Mouse (Mus musculus): ENCODE results near the gene Igsf21.

Gene Igsf21

DNA sequence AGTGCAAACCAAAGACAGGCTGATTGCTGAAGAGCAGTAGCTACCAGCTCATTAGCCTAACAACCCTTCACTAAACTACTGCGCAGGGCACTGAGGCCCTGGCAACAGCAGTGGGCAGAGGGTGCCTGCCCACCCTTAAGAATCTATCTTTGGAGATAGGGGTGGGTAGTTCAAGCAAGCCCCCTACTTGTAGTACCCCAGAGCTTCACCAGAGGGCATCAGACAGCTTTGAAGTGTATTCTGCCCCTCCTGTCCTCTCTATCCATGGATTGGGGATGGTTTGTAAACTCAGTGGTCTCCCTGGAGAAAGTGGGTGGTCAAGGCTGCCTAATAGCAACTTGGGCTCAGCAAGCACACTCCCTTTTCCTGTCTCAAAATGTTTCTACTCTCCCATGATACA lies 146.4 kb downstream of the Igsf21 start:
- in situ Hi-C loops (cut with MboI): no loop called here

DNA sequence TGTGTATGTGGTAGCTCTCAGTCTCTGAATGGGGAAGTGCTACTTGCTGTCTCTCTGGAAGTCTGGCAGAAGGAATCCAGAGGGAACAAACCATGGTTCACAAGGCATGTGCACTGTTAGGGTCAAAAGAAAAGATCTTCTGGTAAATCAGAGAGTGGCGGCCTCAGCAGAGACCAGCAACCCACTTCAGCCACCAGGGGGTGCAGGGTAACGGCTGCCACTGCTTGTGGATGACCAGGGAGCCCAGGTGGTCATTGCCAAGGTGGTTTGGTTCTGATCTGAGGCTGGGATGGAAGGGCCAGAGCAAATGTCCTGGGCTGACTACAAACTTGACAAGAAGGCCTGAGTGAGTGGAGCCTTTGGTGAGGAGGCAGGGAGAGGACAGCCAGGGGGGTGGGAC lies 150.3 kb downstream of the Igsf21 start:
- in situ Hi-C loops (cut with MboI): no loop called here

DNA sequence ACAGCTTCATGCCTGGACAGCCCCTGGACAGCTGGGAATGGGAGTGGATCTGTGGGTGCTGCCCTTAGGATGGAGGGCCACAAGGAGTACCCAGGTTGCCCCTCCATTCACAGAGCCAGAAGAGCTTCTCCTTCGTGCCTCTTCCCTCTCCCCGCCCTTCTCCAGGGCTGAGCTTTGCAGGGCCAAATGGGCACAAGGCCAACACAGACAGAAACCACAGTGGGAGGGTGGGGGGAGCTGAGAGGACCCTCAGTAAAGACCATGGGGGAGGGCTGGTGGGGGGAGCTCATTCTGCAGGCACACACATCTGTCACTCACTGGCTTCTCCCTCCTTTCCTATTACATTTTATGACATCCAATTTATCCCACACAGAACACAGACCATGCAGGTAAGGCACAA lies 151.7 kb downstream of the Igsf21 start:
- in situ Hi-C loops (cut with MboI): no loop called here

DNA sequence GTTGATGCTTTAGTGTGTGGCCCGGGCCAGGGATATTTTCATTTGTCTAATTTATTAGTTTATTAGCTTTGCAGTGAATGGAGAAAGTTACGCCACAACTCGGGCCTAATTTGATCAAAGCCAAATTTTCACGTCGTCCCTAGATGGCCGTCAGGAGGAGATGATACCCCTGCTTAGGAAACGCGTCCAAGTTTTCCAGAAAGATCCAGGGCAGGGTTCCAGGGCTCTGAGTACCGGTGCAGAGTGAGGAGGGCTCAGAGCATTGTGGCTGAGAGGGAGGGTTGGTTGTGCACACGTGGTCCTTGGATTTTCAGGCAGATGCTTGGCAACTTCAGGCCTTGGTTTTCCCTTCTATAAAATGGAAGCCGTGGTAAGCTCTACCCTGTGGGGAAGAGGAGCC lies 154.2 kb downstream of the Igsf21 start:
- in situ Hi-C loops (cut with MboI): no loop called here

DNA sequence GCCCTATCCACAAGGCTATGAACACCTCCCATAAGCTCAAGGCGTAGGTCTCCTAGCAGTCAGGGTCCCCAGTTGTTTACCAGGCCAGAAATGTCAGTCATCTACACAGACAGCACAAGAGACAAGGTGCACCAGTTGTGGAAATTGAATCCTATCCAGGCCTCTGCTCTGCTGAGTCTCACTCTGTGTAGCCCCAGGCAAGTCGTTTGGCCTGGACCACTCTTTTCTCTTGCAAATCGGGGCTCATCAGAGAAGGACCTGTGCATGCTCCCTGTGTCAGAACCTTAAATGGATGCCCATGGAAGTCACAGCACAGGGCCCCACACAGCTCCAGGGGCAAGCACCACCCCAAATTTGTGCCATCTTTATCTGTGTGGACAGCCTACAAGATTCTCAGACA lies 154.9 kb downstream of the Igsf21 start:
- in situ Hi-C loops (cut with MboI): no loop called here

DNA sequence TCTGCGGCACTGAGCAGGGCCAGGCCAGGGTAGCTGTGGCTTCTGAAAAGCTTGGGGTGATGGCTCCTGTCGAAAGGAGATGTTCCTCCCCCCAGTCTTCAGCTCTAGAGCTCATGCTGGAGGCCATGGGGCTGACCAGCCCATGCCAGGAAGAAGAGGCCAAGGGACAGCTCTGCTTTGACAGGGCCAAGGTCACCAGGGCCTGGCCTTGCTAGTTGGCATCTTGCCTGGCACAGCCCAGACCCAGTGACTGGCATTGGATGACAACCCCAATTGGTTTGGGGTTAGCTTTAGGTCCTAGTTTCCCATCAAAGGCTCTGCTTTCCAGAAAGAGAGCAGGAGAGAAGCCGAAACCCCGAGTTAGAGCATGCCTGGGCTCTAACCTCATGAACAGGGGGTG lies 156.9 kb downstream of the Igsf21 start:
- in situ Hi-C loops (cut with MboI): no loop called here

DNA sequence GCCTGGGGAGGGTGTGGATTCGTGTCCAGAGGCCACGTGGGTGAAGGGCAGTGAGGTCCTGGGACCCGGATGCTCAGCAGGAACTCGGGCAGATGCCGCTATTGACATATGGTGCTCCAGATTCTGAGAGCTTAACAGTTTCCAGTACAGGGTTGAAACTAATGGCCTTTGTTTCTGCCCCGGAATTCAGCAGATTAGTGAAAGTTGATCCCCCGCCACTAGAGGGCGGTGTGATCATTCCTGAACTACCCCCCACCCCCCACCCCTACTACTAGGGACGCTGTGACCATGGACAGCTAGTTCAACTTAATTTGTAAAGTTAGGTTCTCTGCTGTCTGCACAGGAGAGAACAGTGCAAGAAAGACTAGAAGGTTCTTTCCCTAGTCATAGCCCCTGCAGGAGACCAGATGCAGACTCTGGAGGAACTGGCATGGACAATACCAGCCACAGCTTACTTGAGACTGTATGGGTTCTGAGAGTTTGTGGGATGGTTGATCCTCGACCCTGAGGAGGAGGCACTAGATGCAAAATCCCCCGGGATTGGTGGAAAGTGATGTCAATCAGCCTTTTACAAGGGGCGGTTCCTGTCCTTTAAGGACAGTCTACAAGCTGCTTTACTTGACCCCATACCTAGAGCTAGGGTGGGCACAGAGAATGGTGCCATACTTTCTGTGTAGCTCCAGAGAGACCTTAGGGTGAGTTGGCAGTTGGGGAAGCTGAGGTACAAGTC lies 157.7 kb downstream of the Igsf21 start:
- in situ Hi-C loops (cut with MboI): no loop called here

DNA sequence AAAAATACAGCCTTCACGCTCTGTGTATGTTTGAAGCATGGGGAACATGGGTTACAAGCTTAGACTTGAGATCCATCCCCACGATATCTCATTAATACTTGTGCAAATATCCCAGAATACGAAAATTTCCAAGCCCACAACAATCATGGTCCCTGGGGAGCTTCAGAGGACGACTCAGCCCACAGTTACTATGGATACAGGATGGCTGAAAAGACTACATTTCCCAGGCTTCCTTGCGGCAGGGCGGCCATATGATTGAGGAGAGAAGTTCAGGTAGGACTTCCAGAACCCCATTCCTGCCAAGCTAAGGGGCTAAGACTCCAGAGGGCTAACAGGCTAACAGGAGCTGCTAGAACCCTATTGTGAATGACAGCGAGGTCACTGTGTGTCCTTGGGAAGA lies 160.4 kb downstream of the Igsf21 start:
- in situ Hi-C loops (cut with MboI): no loop called here

DNA sequence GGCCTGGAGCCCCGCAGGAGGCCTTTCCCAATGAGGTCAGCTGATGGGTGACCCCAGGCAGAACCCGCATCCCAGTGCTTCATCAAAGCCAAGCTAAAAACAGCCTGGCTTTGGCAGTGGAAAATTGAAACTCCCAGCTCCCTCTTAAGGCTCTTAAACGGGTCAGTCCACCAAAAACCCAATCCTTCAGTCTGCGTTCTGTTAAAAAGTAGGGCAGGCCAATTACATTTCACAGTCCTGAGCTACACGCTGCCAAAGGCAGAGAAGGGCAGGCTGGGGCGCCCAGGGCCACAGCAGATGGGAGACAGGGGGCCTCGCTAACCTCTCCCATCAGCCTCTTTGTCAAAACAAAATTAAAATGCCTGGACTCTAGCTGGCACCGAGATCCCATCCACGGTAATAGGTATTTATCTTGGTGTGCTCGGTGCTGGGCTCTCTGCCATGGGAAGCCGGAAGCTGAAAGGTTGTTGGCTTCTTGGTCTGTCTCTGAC lies 162.0 kb downstream of the Igsf21 start:
- in situ Hi-C loops (cut with MboI): no loop called here

DNA sequence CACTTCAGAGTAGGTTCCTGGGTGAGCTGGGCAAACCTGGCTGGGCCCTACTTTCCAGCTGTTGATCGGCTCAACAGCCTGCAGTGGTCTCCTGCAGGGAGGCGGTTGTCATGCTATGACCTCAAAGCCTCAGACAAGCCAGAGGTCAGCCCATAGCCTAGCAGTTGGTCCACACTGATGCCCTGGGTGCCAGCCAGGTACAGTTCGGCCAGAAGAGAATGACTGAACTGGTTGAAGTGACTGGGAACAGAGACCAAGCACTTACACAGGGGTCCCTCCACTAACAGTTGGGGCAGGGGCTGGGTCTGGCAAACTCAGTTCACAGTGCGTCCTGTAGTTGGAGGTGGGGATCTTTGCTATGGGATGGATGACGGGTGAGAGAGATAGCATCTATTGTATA lies 162.5 kb downstream of the Igsf21 start:
- in situ Hi-C loops (cut with MboI): no loop called here

DNA sequence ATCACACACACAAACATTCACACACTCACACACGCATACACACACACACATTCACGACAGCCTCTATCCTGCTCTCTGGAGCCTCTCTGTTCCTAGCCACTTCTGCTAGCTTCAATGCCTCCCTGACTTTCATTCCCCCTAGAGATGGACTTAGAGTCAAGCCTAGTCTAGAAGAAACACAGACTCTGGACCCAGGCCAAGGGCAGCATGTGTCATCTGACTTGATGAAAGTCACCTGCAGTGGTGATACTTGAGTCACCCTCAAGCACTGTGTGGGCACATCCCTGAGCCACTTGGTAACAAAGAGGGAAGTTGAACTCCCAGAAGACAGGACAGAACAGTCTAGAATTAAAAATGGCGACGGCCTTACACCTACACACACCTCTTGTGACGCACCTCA lies 168.2 kb downstream of the Igsf21 start:
- in situ Hi-C loops (cut with MboI): no loop called here

DNA sequence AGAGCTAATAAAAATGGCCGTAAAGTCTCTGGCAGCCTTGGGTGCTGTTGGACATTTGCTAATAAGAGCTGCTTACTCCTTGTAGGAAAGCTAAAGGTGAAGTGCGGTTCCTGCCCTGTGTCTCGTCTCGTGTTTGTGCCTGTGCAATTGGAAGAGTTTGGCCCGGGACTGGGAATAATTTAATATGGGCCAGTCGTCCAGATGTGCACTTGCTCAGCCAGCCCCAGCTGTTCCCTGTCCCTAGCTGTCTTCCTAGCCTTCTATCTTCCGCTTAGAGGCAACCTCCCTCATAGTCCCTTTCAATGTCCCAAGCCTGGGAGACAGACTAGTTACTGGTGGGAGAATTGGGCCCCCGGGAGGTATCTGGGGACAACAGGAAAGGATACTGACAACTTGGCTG lies 169.0 kb downstream of the Igsf21 start:
- in situ Hi-C loops (cut with MboI): no loop called here

DNA sequence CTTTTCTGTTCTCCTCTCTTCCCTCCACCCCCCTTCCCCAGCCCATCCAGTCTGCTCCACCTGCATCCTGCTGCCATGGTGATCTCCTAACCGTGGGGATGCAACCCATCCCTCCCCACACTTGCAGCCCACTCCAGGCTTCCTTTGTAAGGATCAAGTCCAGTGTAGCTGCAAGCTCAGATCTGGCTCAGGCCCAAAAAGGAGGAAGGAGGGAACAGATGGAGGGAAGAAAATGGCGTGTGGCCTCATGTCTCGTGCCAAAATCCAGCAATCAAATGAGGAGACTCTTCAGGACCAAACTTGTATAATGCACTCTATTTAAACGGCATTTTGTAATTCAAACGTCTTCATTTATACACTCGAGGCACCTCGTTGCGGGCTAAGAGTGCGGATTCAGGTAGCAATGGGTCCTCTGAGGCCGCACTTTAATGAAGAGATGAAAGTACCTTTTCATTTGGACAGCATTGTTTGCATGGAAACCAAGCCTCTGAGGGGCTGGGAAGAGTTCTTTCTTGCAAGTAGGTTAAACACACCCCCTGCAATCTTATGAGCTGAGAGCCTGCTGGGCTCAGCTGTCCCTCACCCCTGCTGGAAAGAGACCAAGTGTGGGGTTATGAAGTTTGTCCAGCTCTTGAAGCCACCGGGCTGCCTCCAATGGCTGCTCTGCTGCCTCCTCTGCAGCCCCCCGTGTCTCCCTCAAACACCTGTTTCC lies 169.6 kb downstream of the Igsf21 start:
- in situ Hi-C loops (cut with MboI): no loop called here

DNA sequence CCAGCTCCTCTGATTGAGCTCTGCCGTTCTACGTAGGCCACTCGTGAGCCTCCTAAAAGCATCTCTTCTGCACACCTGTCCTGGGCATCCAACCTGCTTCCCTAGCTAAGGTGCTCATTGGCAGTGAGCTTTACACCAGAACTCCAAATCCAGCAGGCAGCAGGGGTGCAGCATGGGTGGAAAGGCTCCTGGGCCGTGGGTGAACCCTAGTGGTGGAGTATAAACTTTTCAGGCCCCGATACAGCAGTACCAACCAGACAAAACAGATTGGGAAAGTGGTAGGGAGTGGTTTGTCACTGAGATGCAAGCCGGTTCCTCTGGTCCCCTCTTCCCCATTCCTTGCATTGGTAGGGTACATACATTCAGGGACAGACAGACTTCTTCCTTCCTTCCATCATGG lies 170.2 kb downstream of the Igsf21 start:
- in situ Hi-C loops (cut with MboI): no loop called here

DNA sequence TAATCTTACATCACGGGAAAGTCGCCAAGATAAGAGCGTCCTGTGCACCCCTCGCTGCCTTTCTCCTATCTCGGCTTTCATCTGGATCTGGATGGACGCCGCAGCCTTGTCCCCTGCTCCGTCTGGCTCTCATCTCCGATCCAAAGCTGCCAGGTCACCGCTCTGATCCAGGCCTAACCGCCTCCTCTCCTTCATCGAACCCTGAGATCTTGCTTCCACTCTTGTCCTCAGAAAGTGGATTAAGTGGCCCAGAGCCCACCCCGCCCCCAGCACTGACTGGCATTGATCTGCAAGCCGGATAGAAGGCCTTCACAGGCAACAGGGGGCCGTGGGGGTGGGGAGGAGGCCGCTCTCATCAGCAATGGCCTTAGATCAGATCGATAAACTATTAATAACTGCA lies 175.5 kb downstream of the Igsf21 start:
- in situ Hi-C loops (cut with MboI): no loop called here

DNA sequence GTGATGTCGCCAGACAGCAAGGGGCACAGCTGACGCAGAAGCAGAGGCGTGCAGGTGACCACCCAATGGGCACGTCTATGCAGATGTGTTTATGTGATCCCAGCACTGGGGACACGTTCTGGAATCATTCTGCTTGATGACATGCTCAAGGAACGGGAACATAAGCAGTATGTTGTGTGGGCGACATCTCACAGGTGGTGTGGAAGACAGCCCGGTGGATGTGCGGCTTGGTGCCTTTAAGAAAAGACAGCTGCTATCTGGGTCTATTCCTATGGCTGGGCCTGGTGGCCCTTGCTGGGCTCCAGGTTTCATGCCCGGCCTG lies 176.3 kb downstream of the Igsf21 start:
- in situ Hi-C loops (cut with MboI): no loop called here

DNA sequence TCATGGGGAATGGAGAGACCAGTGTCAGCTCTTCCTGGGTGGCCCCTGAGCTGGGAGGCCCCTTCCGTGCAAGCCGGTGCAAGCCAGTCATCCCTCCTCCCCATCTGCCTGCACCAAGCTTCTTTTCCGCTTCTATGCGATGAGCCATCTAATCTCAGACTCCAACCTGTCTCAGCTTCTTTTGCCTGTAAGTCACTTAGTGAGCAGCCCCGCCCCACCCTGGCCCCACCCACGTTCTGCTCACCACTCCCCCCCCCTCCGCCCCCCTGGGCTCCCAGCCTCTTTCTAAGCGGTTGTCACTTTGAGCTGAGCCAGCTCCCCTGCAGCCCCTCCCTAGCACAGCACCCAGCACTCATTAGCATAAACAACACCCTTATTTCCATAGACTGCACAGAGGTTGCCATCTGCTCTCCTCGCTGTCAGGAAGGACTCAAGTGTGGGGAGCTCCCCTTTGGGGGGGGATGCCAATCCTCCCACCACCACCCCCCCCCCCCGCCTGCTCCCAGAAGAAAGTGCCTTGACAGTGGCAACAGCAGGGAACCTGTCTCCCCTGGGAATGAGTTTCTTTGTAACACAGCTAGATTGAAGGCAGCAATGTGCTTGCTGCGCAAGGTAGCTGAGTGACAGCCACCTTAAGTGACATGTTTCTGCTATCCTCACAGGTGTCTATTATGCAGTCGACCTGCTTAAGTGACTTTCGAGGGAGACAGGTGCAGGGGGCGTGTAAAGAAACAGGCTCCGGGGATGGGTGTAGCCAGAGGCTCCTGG lies 176.8 kb downstream of the Igsf21 start:
- in situ Hi-C loops (cut with MboI): no loop called here

DNA sequence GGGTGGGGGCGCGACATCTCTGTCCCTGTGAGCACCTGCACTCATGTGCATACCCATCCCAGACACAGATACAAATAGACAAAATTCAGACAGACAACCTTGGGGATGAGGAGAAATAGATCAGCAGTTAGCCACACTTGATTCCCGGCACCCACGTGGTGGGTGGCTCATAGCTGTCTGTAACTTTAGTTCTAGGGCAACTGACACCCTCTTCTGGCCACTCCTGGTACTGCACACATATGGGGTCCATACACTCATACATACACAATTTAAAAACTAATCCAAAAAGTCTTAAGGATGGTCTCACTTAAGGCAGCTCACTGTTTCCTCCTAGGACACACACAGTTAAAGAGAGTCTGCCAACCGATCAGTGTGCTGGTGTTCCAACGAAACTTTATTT lies 178.1 kb downstream of the Igsf21 start:
- in situ Hi-C loops (cut with MboI): no loop called here

DNA sequence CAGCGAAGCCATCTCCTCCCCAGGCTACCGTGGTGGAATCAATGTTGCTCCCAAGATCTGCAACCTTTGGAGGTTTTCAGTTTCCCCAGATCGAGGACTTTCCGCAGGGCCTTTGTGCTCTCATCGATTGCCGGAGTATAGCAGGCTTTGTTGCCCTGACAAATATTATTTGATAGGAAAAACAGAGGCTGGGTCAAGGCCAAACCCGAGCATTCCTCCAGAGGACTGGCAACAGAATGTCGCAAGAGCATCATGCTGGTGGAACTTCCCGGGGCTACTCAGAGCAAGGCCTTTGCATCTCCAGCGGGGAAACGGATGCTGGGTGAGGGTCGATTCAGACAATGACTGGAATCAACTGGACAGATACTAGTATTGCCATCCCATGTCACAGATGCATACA lies 180.6 kb downstream of the Igsf21 start:
- in situ Hi-C loops (cut with MboI): no loop called here

DNA sequence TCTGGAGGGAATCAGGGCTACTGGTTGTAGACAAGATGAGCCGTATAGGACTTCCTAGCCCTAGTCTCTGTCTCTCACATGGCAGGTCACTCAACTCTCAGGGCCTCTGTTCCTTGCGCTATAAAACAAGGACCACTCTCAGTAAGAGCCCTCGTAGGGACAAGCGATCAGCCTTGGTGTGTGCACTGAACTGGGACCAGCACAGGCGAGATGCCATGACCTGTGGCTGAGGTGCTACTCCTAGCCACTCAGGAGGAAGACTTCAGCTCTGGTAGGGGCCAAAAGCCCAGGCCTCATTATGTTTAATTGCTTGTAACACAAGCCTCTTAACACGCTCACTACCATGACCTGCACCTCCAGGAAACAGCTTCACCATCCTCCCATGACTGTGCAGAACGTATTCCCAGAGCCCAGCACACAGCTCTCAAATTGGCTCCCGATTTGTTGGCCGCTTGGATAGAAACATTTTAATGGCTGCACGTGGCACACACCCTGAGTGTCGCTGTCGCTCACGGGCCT lies 183.4 kb downstream of the Igsf21 start:
- in situ Hi-C loops (cut with MboI): no loop called here

DNA sequence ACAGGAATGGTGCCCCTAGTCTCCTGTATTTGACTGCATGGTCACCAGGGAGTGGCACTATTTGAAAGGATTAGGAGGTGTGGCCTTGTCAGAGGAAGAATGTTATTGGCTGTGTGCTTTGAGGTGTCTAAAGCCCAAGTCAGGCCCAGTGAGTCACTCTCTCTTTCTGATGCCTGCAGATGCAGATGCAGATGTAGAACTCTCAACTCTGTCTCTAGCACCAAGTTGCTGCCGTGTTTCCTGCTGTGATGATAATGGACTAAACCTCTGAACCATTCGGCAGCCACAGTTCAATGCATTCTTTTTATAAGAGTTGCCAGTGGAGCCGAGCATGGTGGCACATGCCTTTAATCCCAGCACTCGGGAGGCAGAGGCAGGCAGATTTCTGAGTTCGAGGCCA lies 186.3 kb downstream of the Igsf21 start:
- in situ Hi-C loops (cut with MboI): no loop called here

DNA sequence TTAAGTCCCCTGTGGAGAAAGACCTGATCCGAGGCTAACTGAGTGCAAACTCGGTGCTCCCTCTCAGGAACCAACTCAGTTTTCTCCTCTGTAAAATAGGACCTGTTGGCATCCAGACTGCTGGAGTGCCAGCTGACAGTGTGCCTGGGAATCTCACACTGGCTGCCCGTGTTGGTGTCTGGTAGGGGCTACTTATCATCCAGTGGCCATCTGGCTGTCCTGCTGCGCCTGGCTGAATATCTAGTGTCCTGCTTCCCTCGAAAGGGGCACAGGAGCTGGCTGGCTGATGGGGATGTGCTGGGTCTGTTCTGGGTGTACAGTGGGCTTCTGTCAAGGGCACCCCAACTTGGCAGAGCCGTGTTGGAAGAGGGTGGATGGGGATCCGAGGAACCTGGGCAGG lies 193.5 kb downstream of the Igsf21 start:
- in situ Hi-C loops (cut with MboI): no loop called here

DNA sequence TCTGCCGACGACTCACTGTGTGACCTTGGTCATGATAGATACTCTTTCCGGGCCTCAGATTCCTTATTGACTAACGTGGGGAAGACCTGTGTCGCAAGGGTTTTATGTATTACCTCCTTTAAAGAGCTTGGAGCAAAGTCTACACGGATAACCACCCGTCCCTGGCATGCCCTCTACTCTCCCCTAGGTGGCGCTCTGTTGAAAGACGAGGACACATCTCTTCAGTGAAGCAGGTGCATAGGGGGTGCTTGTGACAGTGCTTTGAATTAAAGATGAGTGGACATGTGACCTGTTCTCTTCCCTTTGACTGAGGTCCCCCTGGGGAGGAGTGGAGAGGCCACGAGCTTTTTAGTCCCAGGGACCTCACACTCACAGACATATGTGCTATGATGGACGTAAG lies 194.0 kb downstream of the Igsf21 start:
- in situ Hi-C loops (cut with MboI): no loop called here
